ENCODE assay signal across 16 mouse cellular contexts in the genomic region with DNA sequence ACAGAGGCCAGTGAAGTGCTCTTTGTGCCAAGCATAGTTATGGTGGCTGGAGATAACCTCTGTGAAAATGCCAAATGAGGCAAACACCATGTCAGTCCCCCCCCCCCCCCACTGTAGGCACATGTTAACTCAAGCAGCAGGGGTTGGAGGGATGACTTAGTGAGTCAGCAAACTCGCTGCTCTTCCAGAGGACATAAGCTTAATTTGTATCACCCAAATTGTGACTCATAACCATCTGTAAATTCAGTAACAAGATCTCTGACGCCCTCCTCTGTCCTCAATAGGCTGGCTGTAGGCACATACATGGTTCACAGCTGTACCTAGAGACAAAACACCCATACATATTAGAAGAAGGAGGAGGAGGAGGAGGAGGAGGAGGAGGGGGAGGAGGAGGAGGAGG.
"Had no signal": no experiment of that assay in that cellular context is flagged by ENCODE, and none has a peak within 500 bp of the region (broad histone marks: within the 10 kb centered on the region; RNA-seq: fewer than 3 reads in every experiment).

No protein-coding gene starts in this region.

- H3K4me3 ChIP-seq: lung, embryonic 15.5 days; midbrain, embryonic 10.5 days; midbrain, embryonic 12.5 days; myocyte; neural tube, embryonic 13.5 days; neural tube, embryonic 15.5 days; stomach, embryonic 15.5 days had no signal

- H3K36me3 ChIP-seq: lung, embryonic 15.5 days; neural tube, embryonic 15.5 days; stomach, embryonic 15.5 days had no signal

- DNase-seq: liver, postnatal 0 days; lung, adult 2 months; lung, postnatal 14 days; lung, postnatal 4 days; right cerebral cortex, postnatal 14 days; thymus, adult 2 months; thymus, postnatal 25 days; thymus, postnatal 4 days had no signal

- H3K9me3 ChIP-seq: lung, embryonic 15.5 days; midbrain, embryonic 10.5 days; midbrain, embryonic 12.5 days; neural tube, embryonic 13.5 days; neural tube, embryonic 15.5 days; stomach, embryonic 15.5 days had no signal

- H3K9ac ChIP-seq: liver, postnatal 0 days; lung, embryonic 15.5 days; midbrain, embryonic 12.5 days; neural tube, embryonic 13.5 days; neural tube, embryonic 15.5 days; stomach, embryonic 15.5 days had no signal

- H3K27ac ChIP-seq: lung, embryonic 15.5 days; midbrain, embryonic 10.5 days; midbrain, embryonic 12.5 days; neural tube, embryonic 13.5 days; neural tube, embryonic 15.5 days; stomach, embryonic 15.5 days; stomach, postnatal 0 days had no signal

- H3K4me2 ChIP-seq: lung, embryonic 15.5 days; midbrain, embryonic 12.5 days; neural tube, embryonic 13.5 days; neural tube, embryonic 15.5 days; stomach, embryonic 15.5 days had no signal

- H3K27me3 ChIP-seq: lung, embryonic 15.5 days; midbrain, embryonic 12.5 days; neural tube, embryonic 13.5 days; neural tube, embryonic 15.5 days; stomach, embryonic 15.5 days had no signal
